Mouse (Mus musculus) ES-Bruce4 (cell line): Measurements from ENCODE around the gene Abhd14a. TPM values are rescaled to one million over a fixed set of nuclear protein-coding genes. Genes with fewer than 3 reads are reported as not detected.

ENCODE experiments used
- H3K27ac ChIP-seq: 2 replicates; pipeline ENCODE4 v1.5.1; 2012; ENCODE audit warnings: low read length, inconsistent platforms; ENCODE audit not compliant: insufficient read depth
- H3K27me3 ChIP-seq: 2 replicates; pipeline ENCODE4 v1.6.1; 2012; ENCODE audit warnings: mild to moderate bottlenecking, low read length, inconsistent platforms; ENCODE audit not compliant: control insufficient read depth, poor library complexity, insufficient read depth, severe bottlenecking
- H3K36me3 ChIP-seq: 2 replicates; pipeline ENCODE4 v1.6.1; 2012; ENCODE audit warnings: inconsistent platforms, mild to moderate bottlenecking, low read length, moderate library complexity; ENCODE audit not compliant: control insufficient read depth, poor library complexity, insufficient read depth, severe bottlenecking
- H3K4me1 ChIP-seq: one replicate; pipeline ENCODE4 v1.8.1; 2011; ENCODE audit warnings: low read length; ENCODE audit not compliant: control insufficient read depth, insufficient read depth
- H3K4me3 ChIP-seq: 2 replicates; pipeline ENCODE4 v1.5.1; 2011; ENCODE audit warnings: low read depth, mild to moderate bottlenecking, low read length
- H3K9ac ChIP-seq: 2 replicates; pipeline ENCODE4 v1.6.1; 2012; ENCODE audit warnings: low read depth, mild to moderate bottlenecking, inconsistent platforms; ENCODE audit not compliant: poor library complexity, severe bottlenecking
- H3K9me3 ChIP-seq: replicated peaks from 2 replicates; pipeline ENCODE4 v1.6.1; 2012; ENCODE audit warnings: mild to moderate bottlenecking, low read length, inconsistent platforms; ENCODE audit not compliant: control insufficient read depth, poor library complexity, insufficient read depth, severe bottlenecking
- CTCF ChIP-seq: IDR thresholded peaks from one replicate; pipeline ENCODE4 v1.8.1; 2011; ENCODE audit warnings: low read depth, low read length
- EP300 ChIP-seq: IDR thresholded peaks from 2 replicates; pipeline ENCODE4 v1.6.1; 2011; ENCODE audit warnings: low read depth, low read length; ENCODE audit not compliant: insufficient read depth
- POLR2A ChIP-seq: IDR thresholded peaks from one replicate; pipeline ENCODE4 v1.8.1; 2011; ENCODE audit warnings: low read length; ENCODE audit not compliant: insufficient read depth
- polyA plus RNA-seq: library from polyadenylated mRNA; stranded (reverse); fragments of >200 nt; gene quantifications from 2 replicates; pipeline ENCODE4 v1.2.4, GENCODE M21; 2011; ENCODE audit warnings: low read depth; ENCODE audit not compliant: missing spikeins, insufficient read depth, insufficient read length

The Abhd14a gene
- polyA plus RNA-seq, 1 experiment: 35.5 TPM

DNA sequence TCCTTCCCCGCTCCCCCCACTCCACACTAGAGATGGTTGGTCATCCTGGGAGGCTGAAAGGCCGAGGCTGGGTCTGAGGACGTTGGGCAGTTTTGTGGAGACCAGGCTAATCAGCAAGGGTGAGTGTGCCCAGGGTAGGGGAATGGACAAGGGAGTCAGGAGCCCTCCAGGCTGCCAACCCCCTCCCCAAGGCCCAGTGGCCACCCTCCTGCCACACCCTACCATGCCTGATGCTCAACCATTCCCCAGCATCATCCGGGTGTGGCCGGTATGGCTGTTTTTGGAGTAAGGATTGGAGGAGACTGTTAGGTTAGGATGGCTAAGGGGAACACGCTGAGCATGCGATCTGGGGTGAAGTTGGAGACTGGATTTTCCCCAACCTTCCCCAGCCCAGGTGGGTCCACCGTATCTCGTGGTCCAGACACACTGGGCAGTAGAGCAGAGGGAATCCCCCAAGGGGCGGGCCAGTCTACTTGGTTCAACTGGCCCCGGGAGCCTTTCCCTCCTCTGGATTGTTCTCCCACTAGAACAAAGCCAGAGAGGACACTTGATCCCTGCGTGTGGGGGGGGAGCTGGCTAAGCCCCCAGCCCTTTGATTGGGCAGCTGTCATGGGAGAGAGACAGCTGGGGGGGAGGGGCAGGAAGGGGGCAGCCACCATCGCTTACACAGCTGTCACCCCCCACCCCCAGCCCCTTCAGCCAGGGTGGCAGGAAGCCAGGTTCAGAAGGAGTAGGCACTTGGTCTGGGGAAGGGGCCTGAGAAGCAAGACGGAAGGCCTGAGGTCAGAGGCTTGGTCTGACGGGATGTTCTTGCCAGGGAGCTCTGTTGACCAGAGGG, 9.1 kb upstream of the Abhd14a start:
- Histone ChIP-seq H3K36me3 (no peaks in the 10 kb centered on the region), H3K27me3 (no peaks in the 10 kb centered on the region), H3K27ac (peak overlapping the region; percentile 90), H3K4me3 (no peak overlapping the region), H3K9ac (peak overlapping the region; percentile 82; the same call in 1 of the 2 replicates), H3K4me1 (peaks cover 14% of the 10 kb centered on the region), H3K9me3 (no peaks in the 10 kb centered on the region)
- TF ChIP-seq EP300: 0 out of 2 replicates have a peak, but pooled peaks have one; percentile 48
- TF ChIP-seq POLR2A: no peak

DNA sequence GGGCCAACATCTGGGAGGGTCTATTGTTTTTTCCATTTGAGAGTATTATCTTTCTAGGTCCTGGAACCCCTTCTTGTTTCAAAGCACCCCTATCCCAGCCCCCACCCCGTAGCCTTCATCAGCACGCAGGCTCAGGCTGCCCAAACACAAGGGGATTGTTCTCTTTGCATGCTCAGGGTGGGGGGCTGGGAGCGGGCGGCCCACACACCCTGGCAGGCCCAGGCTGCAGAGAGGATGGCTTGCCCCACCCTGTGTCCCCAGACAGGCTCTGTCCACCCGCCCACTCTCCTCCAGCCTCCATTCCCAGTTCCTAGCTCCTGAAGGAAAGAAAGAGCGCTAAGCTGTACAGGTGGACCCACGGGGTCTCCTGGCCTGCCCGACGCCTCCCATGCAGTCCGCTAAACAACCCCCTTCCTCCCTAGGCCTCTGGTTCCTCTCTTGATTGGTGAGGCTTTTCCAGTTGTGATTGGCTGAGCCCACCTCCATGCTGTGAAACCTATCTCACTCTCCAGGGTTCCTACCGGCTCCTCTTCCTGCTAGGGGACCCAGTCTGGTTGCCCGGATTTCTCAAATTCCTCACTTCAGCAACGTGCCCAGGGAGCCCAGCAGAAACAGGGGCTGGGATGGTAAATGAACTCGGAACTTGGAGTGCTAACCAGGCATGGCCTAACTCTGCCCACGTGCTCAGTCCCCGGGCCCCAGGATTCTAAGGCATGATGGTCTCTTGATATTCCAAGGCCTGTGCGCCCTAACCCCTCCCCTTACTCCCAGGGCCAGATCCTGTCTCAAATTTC, 7.6 kb upstream of the Abhd14a start:
- H3K27me3 ChIP-seq: no peaks in the 10 kb centered on the region
- H3K36me3 ChIP-seq: no peaks in the 10 kb centered on the region
- 0 out of 2 replicates have a peak, but pooled peaks have one; percentile 24 for TF ChIP-seq EP300
- no peak for TF ChIP-seq POLR2A
- no peak for TF ChIP-seq CTCF
- H3K9ac ChIP-seq: peak overlapping the region; percentile 82
- peaks cover 16% of the 10 kb centered on the region for H3K4me1 ChIP-seq
- H3K4me3 ChIP-seq: peak overlapping the region; percentile 65
- H3K27ac ChIP-seq: peak overlapping the region; percentile 90
- no peaks in the 10 kb centered on the region for H3K9me3 ChIP-seq

DNA sequence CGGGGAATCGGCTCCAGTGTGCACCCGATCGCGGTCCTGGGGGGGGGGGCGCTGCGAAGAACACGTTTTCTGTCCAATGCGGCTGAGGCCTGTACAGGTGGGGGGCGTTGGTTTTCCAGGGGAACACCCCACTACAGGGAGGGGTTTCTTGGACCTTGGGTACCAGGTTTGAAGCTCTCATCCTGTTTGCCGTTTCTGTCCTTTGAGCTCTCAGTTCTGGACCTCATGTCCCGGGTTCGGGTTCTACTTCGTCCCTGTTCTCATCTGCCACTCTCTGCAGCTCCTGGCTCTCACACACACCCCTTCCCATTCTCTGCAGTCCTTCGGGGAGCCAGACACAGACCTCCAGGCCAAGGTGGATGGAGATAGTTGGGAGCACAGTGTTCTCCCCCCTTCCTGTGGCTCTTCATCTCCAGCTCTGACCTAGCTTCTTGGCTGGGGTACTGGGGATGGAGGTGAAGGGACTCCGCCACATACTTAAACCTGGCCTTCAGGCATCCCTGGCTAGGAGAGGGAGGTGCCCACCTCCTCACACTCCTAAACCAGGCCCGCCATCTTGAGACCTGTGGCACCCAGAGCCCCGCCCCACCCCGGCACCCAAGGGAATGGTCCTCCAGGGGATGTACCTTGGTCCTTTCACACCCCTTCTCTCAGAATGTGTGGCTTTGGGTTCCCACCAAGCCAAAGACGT, 6.7 kb upstream of the Abhd14a start:
- TF ChIP-seq EP300 (no peak), POLR2A (no peak), CTCF (no peak)
- peaks cover 15% of the 10 kb centered on the region for H3K4me1 ChIP-seq
- no peaks in the 10 kb centered on the region for H3K9me3 ChIP-seq
- peak overlapping the region; percentile 82 for H3K9ac ChIP-seq
- H3K4me3 ChIP-seq: peak overlapping the region; percentile 65
- no peaks in the 10 kb centered on the region for H3K36me3 ChIP-seq
- peak overlapping the region; percentile 90 for H3K27ac ChIP-seq
- no peaks in the 10 kb centered on the region for H3K27me3 ChIP-seq

DNA sequence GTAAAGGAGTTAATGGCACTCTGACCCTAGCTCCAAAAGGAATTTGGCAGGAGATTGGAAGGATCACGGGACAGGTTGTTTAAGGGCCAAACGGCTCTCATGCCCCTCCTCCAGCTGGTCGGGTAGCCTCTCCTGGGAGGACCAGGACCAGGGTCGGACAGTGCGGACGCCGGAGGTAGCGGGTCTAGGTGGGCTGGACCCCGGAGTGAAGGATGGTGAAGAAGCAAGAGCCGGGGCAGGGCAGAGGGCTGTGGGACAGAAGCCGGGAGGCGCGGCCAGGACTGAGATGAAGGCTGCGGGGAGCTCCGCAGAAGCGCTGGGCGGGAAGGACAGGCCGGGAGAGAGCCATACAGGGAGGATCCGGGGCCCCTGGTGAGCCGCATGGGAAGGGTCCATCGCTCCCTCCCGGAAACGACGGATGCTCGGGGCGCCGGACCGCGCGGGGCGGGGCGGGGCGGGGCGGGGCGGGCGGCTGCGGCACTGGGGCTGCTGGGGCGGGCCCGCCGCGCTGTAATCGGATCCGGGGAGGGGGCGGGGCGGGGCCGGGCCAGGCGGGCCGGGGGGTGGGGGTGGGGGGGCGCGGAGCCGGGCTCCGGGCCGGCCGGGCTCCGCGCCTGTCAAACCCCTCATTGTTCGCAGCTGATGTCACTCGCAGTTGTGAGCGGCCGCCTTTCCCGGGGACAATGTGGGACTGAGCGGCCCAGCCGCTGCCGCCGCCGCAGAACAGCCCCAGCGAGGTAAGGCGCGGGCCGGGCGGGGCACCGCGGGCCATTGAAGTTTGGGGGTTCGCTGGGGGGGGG, 6.0 kb upstream of the Abhd14a start, which contains the start of gene Pcbp4:
Pcbp4 (plus strand) TSS at position 21 of the 800 bp plus-strand sequence.
- Histone ChIP-seq H3K9me3 (no peaks in the 10 kb centered on the region), H3K4me3 (peak within 1 kb of the TSS; percentile 65), H3K27ac (peak within 1 kb of the TSS; percentile 90), H3K36me3 (no peaks in the 10 kb centered on the region), H3K27me3 (no peaks in the 10 kb centered on the region), H3K4me1 (peaks cover 15% of the 10 kb centered on the region), H3K9ac (peak within 1 kb of the TSS; percentile 82)
- TF ChIP-seq EP300: no peak

DNA sequence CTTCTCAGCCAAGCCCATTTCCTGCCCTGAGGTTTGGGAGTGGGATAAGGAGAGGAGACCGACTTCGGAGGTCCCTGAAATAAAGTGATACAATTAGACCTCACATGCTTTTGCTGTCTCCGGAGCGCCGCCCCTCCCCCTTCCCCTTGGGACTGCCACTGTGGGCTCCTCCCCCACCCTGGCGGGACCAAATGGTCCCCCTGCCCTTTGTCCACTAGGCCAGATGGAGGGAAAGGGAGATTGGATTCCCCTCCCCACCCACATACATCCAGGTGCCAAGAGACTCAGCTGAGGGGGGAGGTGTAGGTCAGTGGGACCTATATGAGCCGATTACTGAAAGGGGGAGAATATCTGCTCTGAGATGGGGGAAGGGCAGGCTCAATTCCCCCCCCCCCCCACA, 5.3 kb upstream of the Abhd14a start:
- H3K27ac ChIP-seq: peak overlapping the region; percentile 48
- H3K27me3 ChIP-seq: no peaks in the 10 kb centered on the region
- peak overlapping the region; percentile 82 for H3K9ac ChIP-seq
- TF ChIP-seq POLR2A (no peak), CTCF (no peak), EP300 (no peak)
- peaks cover 15% of the 10 kb centered on the region for H3K4me1 ChIP-seq
- H3K4me3 ChIP-seq: peak overlapping the region; percentile 65
- H3K36me3 ChIP-seq: no peaks in the 10 kb centered on the region
- H3K9me3 ChIP-seq: no peaks in the 10 kb centered on the region
